Comparison of ENCODE assay signal across 8 mouse cellular contexts in the genomic region with DNA sequence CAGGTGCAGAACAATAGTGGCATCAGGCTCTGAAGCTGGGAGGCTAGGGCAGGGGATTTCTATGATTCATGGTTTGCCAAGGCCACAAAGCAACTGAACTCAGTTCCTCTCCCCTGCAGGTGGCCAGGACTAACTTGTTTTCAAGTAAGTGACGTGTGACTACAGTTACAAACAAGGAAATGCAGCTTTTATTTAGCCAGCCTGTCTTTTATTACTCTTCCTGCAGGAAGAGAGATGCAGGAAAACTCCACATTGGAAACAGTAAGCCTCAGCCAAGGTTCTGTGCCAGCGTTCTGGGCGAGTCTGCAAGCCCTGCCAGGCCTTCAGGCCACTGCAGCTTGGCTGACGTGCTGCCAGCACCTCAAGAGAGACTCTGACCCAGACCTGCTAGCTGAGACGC. TPM values are rescaled to one million over a fixed set of nuclear protein-coding genes. Genes with fewer than 3 reads are reported as not detected.
DNase-seq lines count a peak whose midpoint lies in the region; ATAC-seq and TF ChIP-seq lines count a peak whose summit lies in the region.

No protein-coding gene starts in this region.

- 0 out of 2 replicates have a peak, but pooled peaks cover 4% of the 10 kb centered on the region for H3K4me1 ChIP-seq in midbrain, postnatal 0 days (ENCODE audit: insufficient read depth, low read length)
- H3K4me1 ChIP-seq in midbrain, embryonic 10.5 days, result no peaks in the 10 kb centered on the region
- H3K4me1 ChIP-seq in spleen, adult 2 months (ENCODE audit: control insufficient read depth, insufficient read depth, insufficient read length), result peaks cover 14% of the 10 kb centered on the region

- H3K27me3 ChIP-seq in midbrain, postnatal 0 days (ENCODE audit: insufficient read depth, low read length), result no peaks in the 10 kb centered on the region
- no peaks in the 10 kb centered on the region for H3K27me3 ChIP-seq in midbrain, embryonic 10.5 days (ENCODE audit: low read depth, poor library complexity, severe bottlenecking)
- no peaks in the 10 kb centered on the region for H3K27me3 ChIP-seq in spleen, adult 2 months (ENCODE audit: control insufficient read depth, insufficient read depth, low read length)

- H3K4me3 ChIP-seq in midbrain, postnatal 0 days (ENCODE audit: low read depth, low read length), result no peak overlapping the region
- H3K4me3 ChIP-seq in midbrain, embryonic 10.5 days, result no peak overlapping the region
- no peak overlapping the region for H3K4me3 ChIP-seq in layer of hippocampus, adult 2 months
- H3K4me3 ChIP-seq in spleen, adult 2 months (ENCODE audit: extremely low read depth, insufficient read depth, insufficient read length), result no peak overlapping the region

- DNase-seq in midbrain, postnatal 0 days (ENCODE audit: low spot score), result peak; percentile 66
- no peak for DNase-seq in midbrain, embryonic 10.5 days (ENCODE audit: low spot score)
- peak; percentile 87 for DNase-seq in brain, adult 2 months (ENCODE audit: low read depth, low spot score)
- DNase-seq in gastrocnemius, postnatal 25 days, result peak; percentile 50
- peak; percentile 1 to 9 for DNase-seq in layer of hippocampus, adult 2 months (ENCODE audit: low spot score in 2 of 2)
- peak; percentile 24 to 57 for DNase-seq in spleen, adult 2 months (ENCODE audit: low read depth in 1 of 2, low spot score in 2 of 2)
- DNase-seq in left cerebral cortex, adult 9 months (ENCODE audit: low spot score in 2 of 2), result no peak

- WGBS in midbrain, postnatal 0 days, result 32% methylated on average over 5 of the region's 5 CpGs
- WGBS in midbrain, embryonic 10.5 days, result 40% methylated on average over 5 of the region's 5 CpGs
- 7% methylated on average over 5 of the region's 5 CpGs for WGBS in spleen, adult 2 months

- H3K4me2 ChIP-seq in midbrain, postnatal 0 days (ENCODE audit: low read depth, low read length, poor library complexity, severe bottlenecking), result no peak overlapping the region

- no peaks in the 10 kb centered on the region for H3K36me3 ChIP-seq in midbrain, postnatal 0 days (ENCODE audit: insufficient read depth, low read length)
- no peaks in the 10 kb centered on the region for H3K36me3 ChIP-seq in midbrain, embryonic 10.5 days
- H3K36me3 ChIP-seq in spleen, adult 2 months (ENCODE audit: control insufficient read depth, insufficient read depth, low read length), result no peaks in the 10 kb centered on the region

- no peak for TF ChIP-seq CTCF in midbrain, postnatal 0 days (IDR thresholded peaks at IDR 0.05)
- TF ChIP-seq CTCF in layer of hippocampus, adult 2 months (conservative IDR thresholded peaks at IDR 0.05), result no peak
- no peak for TF ChIP-seq CTCF in spleen, adult 2 months (IDR thresholded peaks at IDR 0.05; ENCODE audit: extremely low read depth, insufficient read depth, insufficient read length, insufficient replicate concordance)

- H3K9ac ChIP-seq in midbrain, postnatal 0 days (replicated peaks; ENCODE audit: low read length, poor library complexity, severe bottlenecking), result no peak overlapping the region

- H3K9me3 ChIP-seq in midbrain, postnatal 0 days (ENCODE audit: low read length), result no peaks in the 10 kb centered on the region
- H3K9me3 ChIP-seq in midbrain, embryonic 10.5 days (replicated peaks), result no peaks in the 10 kb centered on the region

- TF ChIP-seq POLR2A in spleen, adult 2 months (IDR thresholded peaks at IDR 0.05; ENCODE audit: low read depth, low read length), result no peak

- no peak for ATAC-seq in midbrain, postnatal 0 days (ENCODE audit: low FRiP score)
- no peak for ATAC-seq in frontal cortex, adult (ENCODE audit: low TSS enrichment)

- no peak overlapping the region for H3K27ac ChIP-seq in midbrain, postnatal 0 days (ENCODE audit: low read depth, low read length)
- no peak overlapping the region for H3K27ac ChIP-seq in midbrain, embryonic 10.5 days (replicated peaks)
- no peak overlapping the region for H3K27ac ChIP-seq in layer of hippocampus, adult 2 months
- H3K27ac ChIP-seq in spleen, adult 2 months (ENCODE audit: insufficient read depth, low read length), result peak overlapping the region; percentile 90

RNA-seq across cellular contexts. Expression of a gene that starts 34.3 kb away (rescaled TPM):
- 5.3 and 8.3 TPM in 2 replicates for total RNA-seq in midbrain, postnatal 0 days (2014; rRNA removed)
- polyA plus RNA-seq in midbrain, postnatal 0 days (2015; fragmentation: Nextera tagmentation; extraction: Ambion mirVana), result 5.4 and 5.7 TPM in 2 replicates
- polyA plus RNA-seq in midbrain, embryonic 10.5 days (2016; fragmentation: Nextera tagmentation; extraction: Ambion mirVana), result 3.8 and 5.2 TPM in 2 replicates
- total RNA-seq in gastrocnemius, postnatal 25 days (2021), result not detected
- 1 to 10 TPM; 2.3 to 2.5 TPM for total RNA-seq in layer of hippocampus, adult 2 months (2021)
- not detected in 2 replicates for polyA plus RNA-seq in spleen, adult 2 months (2012; rRNA removed)

Comparison
In these comparisons a context has a peak if more than half of its experiments do, and no peak if none do; other contexts are left out.
1. DNase-seq: peak in midbrain, postnatal 0 days (single experiment), brain, adult 2 months (single experiment), gastrocnemius, postnatal 25 days (single experiment), layer of hippocampus, adult 2 months (2 of 2) and spleen, adult 2 months (2 of 2); none in midbrain, embryonic 10.5 days (single experiment) and left cerebral cortex, adult 9 months (0 of 2).